In the genomic region with DNA sequence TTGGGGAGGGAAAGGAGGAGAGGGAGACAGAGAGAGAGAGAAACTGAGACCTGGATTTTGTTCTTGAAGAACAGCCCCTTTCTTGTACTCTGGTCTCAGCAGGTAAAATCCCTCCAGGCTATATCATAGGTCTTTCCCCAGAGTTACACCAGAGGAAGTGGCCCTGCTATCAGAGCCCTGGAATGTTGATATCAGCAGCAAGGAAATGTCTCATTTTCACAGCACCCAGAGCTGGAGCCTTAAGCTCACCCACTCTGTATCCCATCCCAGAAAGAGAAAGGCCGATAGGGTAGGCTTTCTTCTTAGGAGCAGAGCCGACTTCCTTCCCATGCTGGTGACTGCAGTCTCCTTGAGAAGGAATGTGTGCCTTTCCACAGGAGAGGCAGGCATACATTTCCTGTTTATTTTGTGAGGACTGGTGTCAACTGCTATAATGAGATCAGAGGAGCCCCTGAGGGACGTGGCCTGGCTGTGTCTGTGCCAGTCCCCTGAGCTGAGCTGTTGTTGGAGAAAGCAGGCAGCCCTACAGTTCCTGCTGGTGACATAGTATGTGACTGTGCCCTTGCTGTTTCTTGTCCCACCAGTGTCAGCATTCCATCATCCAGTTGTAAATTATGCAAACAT, we compare ENCODE assay signal across 9 mouse cellular contexts.
DNase-seq lines count a peak whose midpoint lies in the region; ATAC-seq lines count a peak whose summit lies in the region.
"Had no signal": no experiment of that assay in that cellular context is flagged by ENCODE, and none has a peak within 500 bp of the region (broad histone marks: within the 10 kb centered on the region; RNA-seq: fewer than 3 reads in every experiment).

No protein-coding gene starts in this region.

- no peaks in the 10 kb centered on the region for H3K9me3 ChIP-seq in forebrain, embryonic 10.5 days
- no peaks in the 10 kb centered on the region for H3K9me3 ChIP-seq in forebrain, embryonic 13.5 days (replicated peaks)
- H3K9me3 ChIP-seq in kidney, embryonic 16.5 days (ENCODE audit: low read length), result no peaks in the 10 kb centered on the region

- ATAC-seq in forebrain, embryonic 13.5 days, result no peak
- peak; percentile 20; the same call in 1 of the 2 replicates for ATAC-seq in kidney, embryonic 16.5 days (ENCODE audit: low FRiP score, low TSS enrichment)
- ATAC-seq: forebrain, postnatal 0 days had no signal

- no peak for DNase-seq in forebrain, embryonic 10.5 days (ENCODE audit: extremely low spot score, low spot score)
- DNase-seq in forelimb bud, embryonic 11.5 days (ENCODE audit: low read depth, low spot score), result peak; percentile 33
- DNase-seq in lung, postnatal 10 days, result peak; percentile 68
- no peak for DNase-seq in left cerebral cortex, adult 8-10 months (ENCODE audit: low spot score in 2 of 2)
- DNase-seq in MN1 (ENCODE audit: low spot score), result no peak
- no peak for DNase-seq in gastrocnemius, postnatal 36 days
- DNase-seq: forebrain, postnatal 0 days had no signal

- H3K27ac ChIP-seq in forebrain, embryonic 10.5 days, result peak overlapping the region; percentile 85; the same call in 1 of the 2 replicates
- no peak overlapping the region for H3K27ac ChIP-seq in forebrain, embryonic 13.5 days
- H3K27ac ChIP-seq in kidney, embryonic 16.5 days (ENCODE audit: low read length), result peak overlapping the region; percentile 17; the same call in 1 of the 2 replicates

- intact Hi-C loops in gastrocnemius, postnatal 36 days (cut with DNase I), result loop anchor here (5.0 kb wide), 1 partner anchor 81 kb away; no protein-coding TSS in a partner anchor

- WGBS in forebrain, embryonic 10.5 days, result 55% methylated on average over 3 of the region's 3 CpGs
- 63% methylated on average over 3 of the region's 3 CpGs for WGBS in forebrain, embryonic 13.5 days
- WGBS in kidney, embryonic 16.5 days, result 18% methylated on average over 3 of the region's 3 CpGs

- H3K4me2 ChIP-seq in forebrain, embryonic 13.5 days, result no peak overlapping the region
- no peak overlapping the region for H3K4me2 ChIP-seq in kidney, embryonic 16.5 days (replicated peaks; ENCODE audit: low read depth, low read length)

- H3K4me3 ChIP-seq in forebrain, embryonic 10.5 days, result no peak overlapping the region
- H3K4me3 ChIP-seq in forebrain, embryonic 13.5 days, result no peak overlapping the region
- H3K4me3 ChIP-seq in kidney, embryonic 16.5 days (ENCODE audit: low read length), result no peak overlapping the region

- no peaks in the 10 kb centered on the region for H3K36me3 ChIP-seq in forebrain, embryonic 10.5 days (replicated peaks)
- H3K36me3 ChIP-seq in forebrain, embryonic 13.5 days (ENCODE audit: poor library complexity, severe bottlenecking), result 0 out of 2 replicates have a peak, but pooled peaks cover 6% of the 10 kb centered on the region
- H3K36me3 ChIP-seq in kidney, embryonic 16.5 days (ENCODE audit: insufficient read depth, low read length), result no peaks in the 10 kb centered on the region

- H3K9ac ChIP-seq in forebrain, embryonic 13.5 days, result no peak overlapping the region
- no peak overlapping the region for H3K9ac ChIP-seq in kidney, embryonic 16.5 days (replicated peaks; ENCODE audit: low read length)
- H3K9ac ChIP-seq: forebrain, postnatal 0 days had no signal

- no peaks in the 10 kb centered on the region for H3K27me3 ChIP-seq in forebrain, embryonic 10.5 days (ENCODE audit: poor library complexity, severe bottlenecking)
- no peaks in the 10 kb centered on the region for H3K27me3 ChIP-seq in forebrain, embryonic 13.5 days
- no peaks in the 10 kb centered on the region for H3K27me3 ChIP-seq in kidney, embryonic 16.5 days (ENCODE audit: insufficient read depth, low read length)

- H3K4me1 ChIP-seq in forebrain, embryonic 10.5 days, result peaks cover 52% of the 10 kb centered on the region
- H3K4me1 ChIP-seq in forebrain, embryonic 13.5 days, result peaks cover 57% of the 10 kb centered on the region
- peaks cover 53% of the 10 kb centered on the region for H3K4me1 ChIP-seq in kidney, embryonic 16.5 days (ENCODE audit: insufficient read depth, low read length)

Comparison
In these comparisons a context has a peak if more than half of its experiments do, and no peak if none do; other contexts are left out.
1. DNase-seq: peak in forelimb bud, embryonic 11.5 days (single experiment) and lung, postnatal 10 days (single experiment); none in forebrain, embryonic 10.5 days (single experiment), left cerebral cortex, adult 8-10 months (0 of 2), MN1 (single experiment) and gastrocnemius, postnatal 36 days (0 of 2).